Mouse (Mus musculus) urinary bladder, postnatal 0 days (tissue): ENCODE data around the gene Gm2832. TPM values are rescaled to one million over a fixed set of nuclear protein-coding genes. Genes with fewer than 3 reads are reported as not detected.

Source experiments
- polyA plus RNA-seq: library from polyadenylated mRNA; unstranded; fragments of >200 nt; fragmentation: Nextera tagmentation; extraction: Ambion mirVana; gene quantifications from 2 replicates; pipeline ENCODE4 v1.2.1, GENCODE M21; 2015

Gene Gm2832
- polyA plus RNA-seq = not detected in 2 replicates

GRCm38 (mm10) chr14:41278505-41278904 is at the start of gene Gm2832:
TSS of gene Gm2832 (plus strand) at chr14:41278805.

Other genes starting within 250 kb of the Gm2832 start
- gene Dydc2, start 209.6 kb upstream of the Gm2832 start, polyA plus RNA-seq = 0.21 and 0.26 TPM in 2 replicates
- gene Dydc1, start 205.9 kb upstream of the Gm2832 start, polyA plus RNA-seq = 0.16 and 0.33 TPM in 2 replicates
- 0.23 and 1.1 TPM in 2 replicates for gene Mat1a, start 173.8 kb upstream of the Gm2832 start, polyA plus RNA-seq
- 0.10 and 0.12 TPM in 2 replicates for gene Sftpa1, start 147.0 kb upstream of the Gm2832 start, polyA plus RNA-seq
- gene Mbl1, start 127.3 kb upstream of the Gm2832 start, polyA plus RNA-seq = not detected in 2 replicates
- gene Sftpd, start 93.7 kb upstream of the Gm2832 start, polyA plus RNA-seq = not detected in 2 replicates
- not detected in 2 replicates for gene Gm5798, start 69.8 kb downstream of the Gm2832 start, polyA plus RNA-seq
- gene Gm7945, start 107.6 kb downstream of the Gm2832 start, polyA plus RNA-seq = not detected in 2 replicates
- not detected in 2 replicates for gene Gm6482, start 129.5 kb downstream of the Gm2832 start, polyA plus RNA-seq
- gene Gm7954, start 174.7 kb downstream of the Gm2832 start, polyA plus RNA-seq = not detected in 2 replicates
- gene Gm3486, start 210.7 kb downstream of the Gm2832 start, polyA plus RNA-seq = not detected in 2 replicates